Mouse (Mus musculus) thymus, postnatal 36 days (tissue): ENCODE results near the gene Tcta.
"Not testable (repeated sequence)": the region's sequence is repeated elsewhere in the genome, so short reads cannot be mapped to it uniquely, and the experiment has no call there.

Experiments used
- DNase-seq, 2 experiments: peaks; one replicate each; pipeline ENCODE4 v3.0.0; 2022; ENCODE audit warnings: mixed read lengths in 2 of 2

Gene Tcta

GRCm38 (mm10) chr9:108308141-108308540, 2.2 kb upstream of the Tcta start:
- DNase-seq = no peak

- DNase-seq = no peak
These were observed 1.3 kb upstream of the Tcta start for GRCm38 (mm10) chr9:108307021-108307807.

GRCm38 (mm10) chr9:108306571-108306980, 616 bp upstream of the Tcta start:
- DNase-seq = peak; percentile 86 to 91

- peak; percentile 6 to 37 for DNase-seq
These were observed 790 bp downstream of the Tcta start for GRCm38 (mm10) chr9:108305170-108305569.

- DNase-seq = no peak
These were observed 1.2 kb downstream of the Tcta start for GRCm38 (mm10) chr9:108304716-108305115.

GRCm38 (mm10) chr9:108301853-108302252, 4.1 kb downstream of the Tcta start:
- DNase-seq = no peak

GRCm38 (mm10) chr9:108296453-108297355, 9.3 kb downstream of the Tcta start, which contains the start of gene Amt:
Gene Amt (plus strand): TSS chr9:108296853.
- DNase-seq = no peak

- DNase-seq = no peak
These were observed 15.2 kb downstream of the Tcta start for GRCm38 (mm10) chr9:108290773-108291172.

- peak; percentile 79 to 88 for DNase-seq
These were observed 15.8 kb downstream of the Tcta start, which contains the start of gene Nicn1 for GRCm38 (mm10) chr9:108290016-108290750. Gene Nicn1 (plus strand): TSS chr9:108290429.

GRCm38 (mm10) chr9:108289347-108289746, 16.6 kb downstream of the Tcta start:
- no peak for DNase-seq

- DNase-seq = not testable (repeated sequence)
These were observed 18.3 kb downstream of the Tcta start for GRCm38 (mm10) chr9:108287526-108288238.

- peak; percentile 60 to 72 for DNase-seq
These were observed 21.6 kb downstream of the Tcta start for GRCm38 (mm10) chr9:108284410-108284809.

- DNase-seq = no peak
These were observed 25.7 kb downstream of the Tcta start for GRCm38 (mm10) chr9:108280071-108280828.

- DNase-seq = peak; percentile 40 to 43
These were observed 27.1 kb downstream of the Tcta start for GRCm38 (mm10) chr9:108278697-108279450.

GRCm38 (mm10) chr9:108275331-108275659, 30.7 kb downstream of the Tcta start:
- no peak for DNase-seq

GRCm38 (mm10) chr9:108274476-108275330, 31.3 kb downstream of the Tcta start:
- DNase-seq = no peak

- DNase-seq = no peak
These were observed 32.5 kb downstream of the Tcta start for GRCm38 (mm10) chr9:108273485-108273884.

- DNase-seq = no peak
These were observed 33.3 kb downstream of the Tcta start for GRCm38 (mm10) chr9:108272691-108273090.

GRCm38 (mm10) chr9:108271941-108272340, 34.0 kb downstream of the Tcta start:
- no peak for DNase-seq

GRCm38 (mm10) chr9:108268701-108269100, 37.3 kb downstream of the Tcta start:
- not testable (repeated sequence) for DNase-seq
